Mouse (Mus musculus): ENCODE results near the gene Chic1. TPM values are rescaled to one million over a fixed set of nuclear protein-coding genes. Genes with fewer than 3 reads are reported as not detected.
A peak's percentile ranks its signal among the peaks of the same experiment; 100 is the strongest.

Chic1 gene
- polyA plus RNA-seq (2012; rRNA removed) = 0.05 and 0.24 TPM in 2 replicates

DNA sequence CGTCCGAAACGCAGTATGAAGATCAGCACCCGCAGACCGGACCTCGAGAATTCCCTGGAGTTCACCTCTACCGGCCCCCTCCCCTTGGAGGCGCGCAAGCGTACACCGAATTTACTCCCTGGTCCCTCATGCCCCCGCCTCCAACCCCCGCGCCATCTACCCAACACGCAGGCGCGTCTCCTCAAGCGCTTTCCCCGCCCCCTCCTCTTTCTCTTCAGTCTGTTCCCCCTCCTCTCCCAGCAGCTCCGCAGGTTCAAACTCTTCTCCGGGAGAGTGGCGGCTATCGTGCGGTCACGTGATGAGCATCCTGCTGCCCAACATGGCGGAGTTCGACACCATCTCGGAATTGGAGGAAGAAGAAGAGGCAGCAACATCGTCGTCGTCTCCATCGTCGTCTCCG, at the start of gene Chic1:
Gene Chic1 (plus strand): TSS at position 190 of the 400 bp plus-strand sequence.
- Histone ChIP-seq H3K4me3 (ENCODE audit: low read depth, low read length) (peak within 1 kb of the TSS; percentile 99), H3K27ac (ENCODE audit: insufficient read depth, low read depth, low read length) (peak within 1 kb of the TSS; percentile 9; the same call in 1 of the 2 replicates), H3K4me1 (ENCODE audit: control insufficient read depth, insufficient read depth, insufficient read length, low read length) (no peaks in the 10 kb centered on the region), H3K36me3 (ENCODE audit: control insufficient read depth, insufficient read depth, low read length) (no peaks in the 10 kb centered on the region), H3K27me3 (ENCODE audit: control insufficient read depth, insufficient read depth, low read length) (no peaks in the 10 kb centered on the region)
- TF ChIP-seq POLR2A (IDR thresholded peaks at IDR 0.05; ENCODE audit: low read depth, low read length) (no peak), CTCF (IDR thresholded peaks at IDR 0.05; ENCODE audit: extremely low read depth, insufficient read length, insufficient replicate concordance, low read depth, low read length) (no peak)
- 15% methylated on average over 32 of the region's 34 CpGs for WGBS

DNA sequence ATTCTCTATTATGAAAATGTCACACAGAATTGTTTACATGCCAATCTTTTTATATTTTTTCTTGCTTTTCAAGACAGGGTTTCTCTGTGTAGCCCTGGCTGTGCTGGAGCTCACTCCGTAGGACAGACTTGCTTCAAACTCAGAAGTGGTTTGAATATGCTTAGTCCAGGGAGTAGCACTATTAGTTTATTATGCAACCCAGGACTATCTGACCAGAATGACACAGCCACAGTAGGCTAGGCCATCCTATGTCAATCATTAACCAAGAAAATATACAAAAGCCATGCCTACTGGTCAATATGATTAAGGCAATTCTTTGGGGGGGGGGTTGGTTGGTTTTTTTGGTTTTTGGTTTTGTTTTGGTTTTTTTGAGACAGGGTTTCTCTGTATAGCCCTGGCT, 48.0 kb upstream of the Chic1 start:
- H3K27ac ChIP-seq (ENCODE audit: insufficient read depth, low read depth, low read length) = no peak overlapping the region
- no peaks in the 10 kb centered on the region for H3K4me1 ChIP-seq (ENCODE audit: control insufficient read depth, insufficient read depth, insufficient read length, low read length)
- H3K4me3 ChIP-seq (ENCODE audit: low read depth, low read length) = no peak overlapping the region
- WGBS = 84% methylated on average over 1 of the region's 1 CpGs
- TF ChIP-seq POLR2A (IDR thresholded peaks at IDR 0.05; ENCODE audit: low read depth, low read length) (no peak), CTCF (IDR thresholded peaks at IDR 0.05; ENCODE audit: extremely low read depth, insufficient read length, insufficient replicate concordance, low read depth, low read length) (no peak)
- H3K36me3 ChIP-seq (ENCODE audit: control insufficient read depth, insufficient read depth, low read length) = no peaks in the 10 kb centered on the region
- no peaks in the 10 kb centered on the region for H3K27me3 ChIP-seq (ENCODE audit: control insufficient read depth, insufficient read depth, low read length)

GRCm38 (mm10) chrX:103311723-103312122, 44.6 kb upstream of the Chic1 start:
- no peak for TF ChIP-seq CTCF (IDR thresholded peaks at IDR 0.05; ENCODE audit: extremely low read depth, insufficient read length, insufficient replicate concordance, low read depth, low read length)
- TF ChIP-seq POLR2A (IDR thresholded peaks at IDR 0.05; ENCODE audit: low read depth, low read length) = no peak
- H3K36me3 ChIP-seq (ENCODE audit: control insufficient read depth, insufficient read depth, low read length) = no peaks in the 10 kb centered on the region
- H3K4me1 ChIP-seq (ENCODE audit: control insufficient read depth, insufficient read depth, insufficient read length, low read length) = no peaks in the 10 kb centered on the region
- H3K27ac ChIP-seq (ENCODE audit: insufficient read depth, low read depth, low read length) = no peak overlapping the region
- H3K27me3 ChIP-seq (ENCODE audit: control insufficient read depth, insufficient read depth, low read length) = no peaks in the 10 kb centered on the region
- 90% methylated on average over 3 of the region's 3 CpGs for WGBS
- no peak overlapping the region for H3K4me3 ChIP-seq (ENCODE audit: low read depth, low read length)

- no peaks in the 10 kb centered on the region for H3K4me1 ChIP-seq (ENCODE audit: control insufficient read depth, insufficient read depth, insufficient read length, low read length)
- no peak for TF ChIP-seq CTCF (IDR thresholded peaks at IDR 0.05; ENCODE audit: extremely low read depth, insufficient read length, insufficient replicate concordance, low read depth, low read length)
- TF ChIP-seq POLR2A (IDR thresholded peaks at IDR 0.05; ENCODE audit: low read depth, low read length) = no peak
- H3K27ac ChIP-seq (ENCODE audit: insufficient read depth, low read depth, low read length) = no peak overlapping the region
- H3K27me3 ChIP-seq (ENCODE audit: control insufficient read depth, insufficient read depth, low read length) = no peaks in the 10 kb centered on the region
- H3K36me3 ChIP-seq (ENCODE audit: control insufficient read depth, insufficient read depth, low read length) = no peaks in the 10 kb centered on the region
- 88% methylated on average over 6 of the region's 6 CpGs for WGBS
- no peak overlapping the region for H3K4me3 ChIP-seq (ENCODE audit: low read depth, low read length)
Observed at GRCm38 (mm10) chrX:103314146-103314545, 42.1 kb upstream of the Chic1 start.

DNA sequence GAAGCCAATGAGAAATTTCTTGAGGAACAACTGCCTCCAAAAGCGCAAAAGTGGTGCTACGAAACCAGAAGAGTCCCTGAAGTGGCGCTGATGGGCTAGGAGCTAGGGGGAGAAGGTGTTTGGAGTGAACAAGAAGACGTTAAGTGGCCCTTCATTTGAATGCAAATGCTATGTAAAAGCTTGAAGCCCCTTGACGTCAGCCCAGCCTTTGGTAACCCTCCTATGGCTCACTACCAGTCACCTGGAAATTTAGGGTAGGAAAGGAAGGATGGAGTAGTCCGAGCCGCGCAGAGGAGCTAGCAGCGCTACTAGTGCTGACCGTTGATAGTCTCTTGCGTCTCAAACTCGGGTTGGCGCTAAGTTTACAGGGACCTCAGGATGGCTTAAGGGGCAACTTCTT, 35.1 kb upstream of the Chic1 start, which contains the start of gene Cdx4:
Gene Cdx4 (plus strand): TSS at position 253 of the 400 bp plus-strand sequence.
- 72% methylated on average over 13 of the region's 13 CpGs for WGBS
- TF ChIP-seq POLR2A (IDR thresholded peaks at IDR 0.05; ENCODE audit: low read depth, low read length) = no peak
- no peak for TF ChIP-seq CTCF (IDR thresholded peaks at IDR 0.05; ENCODE audit: extremely low read depth, insufficient read length, insufficient replicate concordance, low read depth, low read length)
- H3K27ac ChIP-seq (ENCODE audit: insufficient read depth, low read depth, low read length) = no peak within 1 kb of the TSS
- H3K36me3 ChIP-seq (ENCODE audit: control insufficient read depth, insufficient read depth, low read length) = no peaks in the 10 kb centered on the region
- no peak within 1 kb of the TSS for H3K4me3 ChIP-seq (ENCODE audit: low read depth, low read length)
- no peaks in the 10 kb centered on the region for H3K4me1 ChIP-seq (ENCODE audit: control insufficient read depth, insufficient read depth, insufficient read length, low read length)
- no peaks in the 10 kb centered on the region for H3K27me3 ChIP-seq (ENCODE audit: control insufficient read depth, insufficient read depth, low read length)

DNA sequence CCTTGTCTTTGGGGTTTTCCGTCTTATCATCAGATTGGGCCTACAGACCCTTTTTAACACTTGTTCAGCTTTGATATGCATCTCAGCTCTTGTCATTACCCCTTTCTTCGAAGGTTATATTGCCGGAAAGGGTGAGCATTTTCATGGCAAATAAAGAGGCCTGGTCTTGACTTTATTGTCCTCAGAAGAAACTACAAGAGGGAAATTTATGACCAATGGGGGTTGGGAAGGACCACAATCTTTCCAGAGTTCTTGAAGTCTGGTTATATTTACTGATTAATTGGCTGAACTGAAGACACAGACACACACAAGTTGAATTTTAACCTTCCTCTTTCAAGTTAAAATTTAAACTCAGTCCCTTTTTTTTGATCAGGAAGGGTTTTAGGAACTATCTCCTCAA, 30.4 kb upstream of the Chic1 start:
- no peak overlapping the region for H3K27ac ChIP-seq (ENCODE audit: insufficient read depth, low read depth, low read length)
- no peak overlapping the region for H3K4me3 ChIP-seq (ENCODE audit: low read depth, low read length)
- TF ChIP-seq POLR2A (IDR thresholded peaks at IDR 0.05; ENCODE audit: low read depth, low read length) = no peak
- TF ChIP-seq CTCF (IDR thresholded peaks at IDR 0.05; ENCODE audit: extremely low read depth, insufficient read length, insufficient replicate concordance, low read depth, low read length) = no peak
- H3K36me3 ChIP-seq (ENCODE audit: control insufficient read depth, insufficient read depth, low read length) = no peaks in the 10 kb centered on the region
- H3K27me3 ChIP-seq (ENCODE audit: control insufficient read depth, insufficient read depth, low read length) = no peaks in the 10 kb centered on the region
- peaks cover 2% of the 10 kb centered on the region; the same call in 1 of the 2 replicates for H3K4me1 ChIP-seq (ENCODE audit: control insufficient read depth, insufficient read depth, insufficient read length, low read length)
- WGBS = 47% methylated on average over 3 of the region's 3 CpGs

- TF ChIP-seq POLR2A (IDR thresholded peaks at IDR 0.05; ENCODE audit: low read depth, low read length) = no peak
- no peak for TF ChIP-seq CTCF (IDR thresholded peaks at IDR 0.05; ENCODE audit: extremely low read depth, insufficient read length, insufficient replicate concordance, low read depth, low read length)
- 49% methylated on average over 8 of the region's 8 CpGs for whole genome bisulfite sequencing
- no peaks in the 10 kb centered on the region for H3K36me3 ChIP-seq (ENCODE audit: control insufficient read depth, insufficient read depth, low read length)
- H3K27ac ChIP-seq (ENCODE audit: insufficient read depth, low read depth, low read length) = no peak overlapping the region
- H3K27me3 ChIP-seq (ENCODE audit: control insufficient read depth, insufficient read depth, low read length) = no peaks in the 10 kb centered on the region
- H3K4me1 ChIP-seq (ENCODE audit: control insufficient read depth, insufficient read depth, insufficient read length, low read length) = peaks cover 2% of the 10 kb centered on the region; the same call in 1 of the 2 replicates
- H3K4me3 ChIP-seq (ENCODE audit: low read depth, low read length) = no peak overlapping the region
Observed at GRCm38 (mm10) chrX:103329386-103329785, 26.9 kb upstream of the Chic1 start.

All from small intestine, adult 2 months (tissue).